Mouse (Mus musculus): ENCODE data around the gene Faf2. TPM values are rescaled to one million over a fixed set of nuclear protein-coding genes. Genes with fewer than 3 reads are reported as not detected.
"Not testable (repeated sequence)": the region's sequence is repeated elsewhere in the genome, so short reads cannot be mapped to it uniquely, and the experiment has no call there.

The Faf2 gene
- polyA plus RNA-seq, 3 experiments from 2014 or later, result 71.0 to 88.8 (median 87.8) TPM

DNA sequence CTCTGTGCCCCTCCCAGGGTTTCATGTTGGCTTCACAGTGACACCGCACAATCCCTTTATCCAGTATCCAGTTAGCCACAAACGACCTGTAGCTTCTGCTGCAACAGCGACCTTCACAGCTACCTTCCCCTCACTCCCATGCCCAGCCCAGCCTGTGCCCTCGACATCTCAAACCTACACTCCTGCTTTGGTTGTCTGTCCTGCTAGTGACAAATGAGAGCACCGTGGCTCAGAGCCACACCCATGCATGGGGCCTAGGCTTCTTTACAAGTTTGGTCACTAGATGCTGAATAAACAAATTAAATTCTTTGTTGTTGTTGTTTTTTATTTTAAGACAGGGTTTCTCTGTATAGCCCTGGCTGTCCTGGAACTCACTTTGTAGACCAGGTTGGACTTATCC, 14.4 kb upstream of the Faf2 start:
- ATAC-seq, result no peak

DNA sequence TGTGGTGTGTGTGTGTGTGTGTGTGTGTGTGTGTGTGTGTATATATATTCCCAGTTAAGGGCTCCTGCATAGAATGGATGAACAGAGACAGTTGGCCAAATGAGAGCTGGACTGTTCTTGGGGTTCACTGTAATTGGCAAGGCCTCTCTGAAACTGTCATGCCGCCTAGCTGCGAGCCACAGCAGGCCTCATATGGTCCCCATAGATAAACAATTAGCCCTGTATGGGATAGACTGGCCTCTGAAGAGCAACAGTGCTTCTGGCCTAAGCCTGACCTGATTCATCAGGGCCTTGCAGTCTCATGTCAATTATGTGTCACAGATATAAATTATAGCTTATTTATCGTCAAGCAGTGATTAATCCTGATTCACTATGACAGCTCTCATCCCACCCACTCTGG, 13.6 kb upstream of the Faf2 start:
- no peak for ATAC-seq

DNA sequence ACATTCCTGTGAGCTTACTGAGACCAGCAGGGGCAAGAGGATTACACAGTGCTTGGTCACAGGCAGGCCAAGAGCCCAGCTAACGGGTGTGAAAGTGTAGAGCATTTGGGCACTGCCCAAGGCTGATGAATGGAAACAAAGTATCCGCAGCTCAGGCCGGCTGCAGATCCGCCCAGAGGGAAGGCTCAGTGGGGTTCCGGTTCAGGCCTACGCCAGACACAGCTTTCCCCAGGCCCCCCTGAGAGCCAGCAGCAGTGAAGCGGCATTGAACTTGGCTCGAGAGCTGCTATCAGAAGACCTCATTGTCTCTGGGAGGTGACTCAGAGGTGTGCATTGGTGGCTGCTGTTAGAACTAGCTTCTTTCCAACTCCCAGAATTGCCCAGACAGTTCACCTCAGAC, 12.9 kb upstream of the Faf2 start:
- no peak for ATAC-seq

DNA sequence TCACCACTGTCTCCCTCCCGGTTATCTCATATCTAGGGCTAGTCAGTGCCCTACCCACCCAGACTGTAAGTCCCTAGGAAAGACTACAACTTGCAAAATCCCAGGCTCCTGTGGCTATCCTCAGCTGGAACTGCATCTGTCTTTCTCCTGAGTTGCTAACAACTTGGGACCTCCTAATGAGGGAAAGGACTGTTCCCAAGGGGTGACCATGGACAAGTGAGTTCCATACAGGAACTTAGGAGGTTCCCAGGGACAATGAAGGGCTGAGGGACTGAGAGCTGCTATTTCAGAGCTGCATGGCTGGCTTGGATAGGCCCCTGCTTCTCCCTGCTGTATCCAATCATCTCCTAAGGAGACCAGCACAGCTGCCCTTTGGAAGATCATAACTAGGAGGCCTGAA, 12.3 kb upstream of the Faf2 start:
- ATAC-seq, result no peak

DNA sequence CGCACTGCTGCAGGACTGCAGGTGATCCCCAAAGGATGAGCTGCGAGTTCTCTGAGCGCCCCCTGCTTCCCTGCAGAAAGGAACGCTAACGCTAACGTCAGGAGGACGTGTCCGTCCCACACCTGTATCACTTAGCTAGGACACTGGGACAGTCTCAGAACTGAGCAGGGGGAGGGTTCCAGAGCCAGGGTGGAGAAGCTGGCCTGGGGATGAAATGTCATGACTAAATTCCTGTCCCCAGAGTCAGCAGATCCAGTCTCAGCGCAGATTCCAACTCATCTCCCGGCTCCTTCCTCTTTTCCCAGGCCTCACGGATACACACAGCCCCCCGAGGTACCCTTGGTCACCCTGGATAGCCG, 11.0 kb upstream of the Faf2 start:
- no peak for ATAC-seq

DNA sequence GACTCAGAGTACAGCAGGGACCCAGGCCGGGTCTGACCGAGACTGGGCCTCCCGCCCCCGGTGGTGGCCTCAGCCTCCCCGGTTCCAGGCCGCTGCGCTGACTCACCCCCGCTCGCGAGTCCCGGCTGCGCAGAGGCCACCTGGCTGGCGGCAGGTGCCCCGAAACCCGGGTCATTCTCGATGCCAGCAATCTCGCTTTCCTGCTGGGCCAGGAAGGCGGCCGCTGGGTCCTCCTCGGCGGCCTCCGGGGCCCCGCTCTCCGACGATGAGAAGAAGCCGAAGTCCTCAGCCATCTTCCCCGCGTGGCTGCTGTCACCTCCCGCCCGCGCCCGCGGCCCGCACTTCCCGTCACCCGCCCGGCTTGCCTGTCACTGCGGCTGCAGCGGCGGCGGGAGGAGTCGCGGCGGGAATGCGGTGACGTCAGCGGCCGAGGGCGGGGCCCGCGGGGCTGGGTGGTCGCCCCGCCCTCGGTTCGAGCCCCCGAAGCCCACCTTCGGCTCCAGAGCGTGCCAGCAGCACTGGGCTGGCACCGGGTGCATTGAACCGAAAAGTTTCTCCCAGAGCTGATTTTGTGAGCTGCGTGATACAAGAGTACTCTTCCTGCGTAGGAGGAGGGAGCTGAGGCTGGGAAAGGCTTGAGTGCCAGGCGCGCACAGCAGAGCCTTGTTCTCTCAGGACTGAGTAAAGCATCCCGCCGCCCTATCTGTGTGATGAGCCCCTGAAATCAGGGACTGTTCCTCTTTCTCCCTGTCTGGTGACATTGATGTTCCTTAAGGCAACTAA, 10.4 kb upstream of the Faf2 start, which contains the start of gene Cltb:
TSS of gene Cltb (minus strand) at position 373 of the 783 bp plus-strand sequence.
- ATAC-seq, result peak; percentile 80

- not testable (repeated sequence) for ATAC-seq
Observed at GRCm38 (mm10) chr13:54613141-54613540, 8.4 kb upstream of the Faf2 start.

- no peak for ATAC-seq
Observed at GRCm38 (mm10) chr13:54616307-54616706, 5.3 kb upstream of the Faf2 start.

GRCm38 (mm10) chr13:54616998-54617397, 4.6 kb upstream of the Faf2 start:
- no peak for ATAC-seq

DNA sequence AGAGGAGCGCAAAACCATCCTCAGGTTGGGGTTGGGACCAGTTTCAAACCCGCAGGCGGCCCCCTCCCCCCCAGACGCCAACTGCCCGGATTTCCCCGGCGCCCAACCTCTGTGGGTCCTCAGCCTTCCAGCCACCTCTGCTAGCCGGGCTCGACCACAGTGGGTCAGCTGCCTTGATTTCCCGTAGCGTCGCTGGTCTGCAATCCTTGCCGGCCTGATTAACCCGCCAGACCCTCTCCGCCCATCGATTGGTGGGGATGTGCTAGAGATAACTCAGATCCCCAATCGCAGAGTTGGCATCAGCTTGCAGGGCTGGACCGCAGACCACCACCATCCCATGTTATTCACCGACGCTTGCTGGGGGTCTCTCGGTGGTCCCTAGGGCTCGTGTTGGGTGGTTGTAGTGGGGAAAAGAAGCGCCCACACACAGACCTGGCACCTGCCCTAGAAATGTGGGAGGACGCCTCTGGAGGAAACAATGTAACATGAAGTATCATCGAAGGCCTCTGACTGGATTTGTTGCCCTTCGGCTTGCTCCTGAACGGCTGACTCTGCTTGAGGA, 457 bp downstream of the Faf2 start:
- peak; percentile 42 for ATAC-seq

- ATAC-seq, result no peak
Observed at GRCm38 (mm10) chr13:54629128-54629527, 7.5 kb downstream of the Faf2 start.

DNA sequence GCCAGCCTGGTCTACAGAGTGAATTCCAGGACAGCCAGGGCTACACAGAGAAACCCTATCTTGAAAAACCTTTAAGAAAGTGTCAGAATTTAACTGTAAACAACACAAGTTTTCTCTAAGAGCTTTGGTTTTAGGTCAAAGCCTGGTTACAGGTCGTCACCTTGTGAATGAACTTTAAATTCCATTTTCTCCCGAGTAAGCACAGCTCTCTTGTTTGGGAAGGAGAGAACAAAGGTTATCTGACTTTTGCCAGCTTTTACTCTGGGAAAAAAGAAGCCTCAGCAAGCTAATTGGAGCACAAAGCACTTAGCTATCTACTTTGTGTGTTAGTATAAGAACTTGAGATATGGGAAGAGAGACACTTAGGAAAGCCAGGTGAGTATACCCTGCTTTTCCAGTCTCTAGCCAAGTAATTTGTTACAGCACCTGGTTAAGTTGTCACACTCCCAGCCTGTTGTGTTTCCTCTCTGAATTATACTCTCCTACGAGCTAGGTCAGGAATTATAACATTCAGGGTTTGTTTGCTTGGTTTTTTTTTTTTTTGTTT, 11.2 kb downstream of the Faf2 start:
- no peak for ATAC-seq

DNA sequence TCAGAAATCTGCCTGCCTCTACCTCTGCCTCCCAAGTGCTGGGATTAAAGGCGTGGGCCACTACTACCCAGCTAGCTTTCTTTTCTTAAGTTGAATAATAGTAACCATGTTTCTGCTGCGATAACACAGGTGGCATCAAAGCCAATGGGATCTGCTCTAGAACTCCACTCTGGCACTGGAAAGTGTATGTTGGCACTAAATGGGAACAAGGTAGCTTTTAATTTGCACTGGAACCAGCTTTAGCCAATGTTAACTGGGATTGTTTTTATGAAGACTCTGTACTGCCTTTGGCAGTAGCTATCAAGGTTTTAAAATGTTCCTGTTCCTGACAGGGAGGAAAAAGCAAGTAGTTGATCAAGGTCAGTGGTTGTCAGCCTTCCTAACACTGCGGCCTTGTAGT, 13.4 kb downstream of the Faf2 start:
- ATAC-seq, result no peak

GRCm38 (mm10) chr13:54650461-54650860, 28.9 kb downstream of the Faf2 start:
- no peak for ATAC-seq

DNA sequence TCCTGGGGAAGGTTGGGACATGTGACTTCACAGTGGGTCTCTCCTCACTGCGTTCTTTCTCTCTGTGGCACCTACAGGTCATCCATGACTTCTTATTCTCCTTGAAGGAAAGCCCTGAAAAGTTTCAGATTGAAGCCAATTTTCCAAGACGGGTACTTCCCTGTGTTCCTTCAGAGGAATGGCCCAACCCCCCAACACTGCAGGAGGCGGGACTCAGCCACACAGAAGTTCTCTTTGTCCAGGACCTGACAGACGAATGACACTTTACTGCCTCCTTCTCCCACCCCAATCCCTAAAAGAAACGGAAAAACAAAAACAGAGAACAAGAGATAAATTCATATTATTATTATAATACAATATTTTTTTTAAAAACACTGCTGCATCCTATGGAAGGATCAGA, 39.3 kb downstream of the Faf2 start:
- no peak for ATAC-seq

DNA sequence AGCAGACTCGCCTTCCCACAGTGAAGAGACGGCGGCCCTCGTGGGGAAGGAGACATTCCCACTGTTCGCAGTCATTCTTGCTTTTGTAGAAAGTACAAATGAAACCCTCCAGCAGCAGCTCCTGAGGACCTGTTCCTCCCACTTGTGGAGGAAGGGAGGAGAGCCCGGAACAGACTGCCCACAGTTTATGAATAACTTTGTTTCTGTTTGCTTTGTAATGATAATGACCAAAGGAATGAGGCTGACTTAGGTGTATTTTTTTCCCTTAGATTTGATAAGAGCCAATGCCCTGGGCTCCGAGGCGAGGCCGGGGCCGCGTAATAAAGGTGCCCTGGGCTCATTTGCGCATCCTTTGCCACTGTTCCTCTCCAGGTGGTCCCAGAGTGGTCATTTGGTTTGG, 39.8 kb downstream of the Faf2 start:
- no peak for ATAC-seq

DNA sequence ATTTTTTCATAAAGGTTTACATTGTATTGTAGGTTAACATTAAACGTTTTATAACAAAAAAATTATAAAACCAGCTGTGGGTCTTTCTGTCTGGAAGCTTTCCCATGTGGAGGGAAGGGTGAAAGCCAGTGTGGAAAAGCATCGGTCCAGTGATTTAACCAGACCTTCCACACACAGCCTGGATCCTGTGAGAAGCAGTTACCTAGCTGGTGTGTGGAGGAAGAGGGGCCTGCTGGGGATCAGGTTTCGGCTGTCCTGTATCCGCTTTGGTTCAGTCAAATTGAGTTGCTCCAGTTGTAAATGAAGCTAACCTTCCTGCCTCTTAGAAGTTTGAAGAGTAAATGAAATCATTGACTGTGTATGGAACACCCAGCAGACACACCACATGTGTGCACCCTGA, 42.4 kb downstream of the Faf2 start:
- no peak for ATAC-seq

DNA sequence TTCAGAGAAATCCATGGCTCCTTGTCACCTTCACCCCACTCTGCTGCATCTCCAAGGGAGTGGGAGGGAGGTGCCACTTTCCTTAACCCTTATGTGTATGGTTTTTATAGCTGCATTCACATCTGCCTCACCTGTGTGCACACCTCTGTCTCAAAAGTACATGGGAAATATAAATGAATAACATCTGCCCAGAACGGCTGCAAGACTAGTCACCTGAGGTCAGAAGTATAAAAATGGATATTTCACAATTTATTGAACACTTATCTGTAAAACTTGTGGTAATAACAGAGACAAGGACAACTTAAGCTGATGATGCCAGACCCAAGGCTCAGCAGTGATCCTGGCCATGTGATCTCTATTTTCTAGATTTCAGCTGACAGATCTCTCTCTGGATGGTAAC, 42.9 kb downstream of the Faf2 start:
- no peak for ATAC-seq

DNA sequence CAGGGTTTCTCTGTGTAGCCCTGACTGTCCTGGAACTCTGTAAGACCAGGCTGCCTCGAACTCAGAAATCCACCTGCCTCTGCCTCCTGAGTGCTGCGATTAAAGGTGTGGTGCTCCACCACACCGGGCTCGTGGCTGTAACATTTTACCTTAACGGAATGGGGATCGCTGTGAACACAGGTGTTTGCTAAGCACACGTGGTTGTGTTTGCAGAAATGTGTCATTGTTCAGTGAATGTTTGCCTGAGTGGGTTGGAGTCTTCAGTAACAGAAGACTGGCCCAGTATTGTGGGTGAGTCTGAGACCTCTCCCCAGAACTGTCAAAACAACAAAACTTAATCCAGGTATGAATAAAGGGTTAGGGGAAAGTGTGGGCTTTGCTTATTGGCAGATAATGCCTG, 43.5 kb downstream of the Faf2 start:
- no peak for ATAC-seq

- ATAC-seq, result no peak
Observed at GRCm38 (mm10) chr13:54670491-54670890, 48.9 kb downstream of the Faf2 start.

DNA sequence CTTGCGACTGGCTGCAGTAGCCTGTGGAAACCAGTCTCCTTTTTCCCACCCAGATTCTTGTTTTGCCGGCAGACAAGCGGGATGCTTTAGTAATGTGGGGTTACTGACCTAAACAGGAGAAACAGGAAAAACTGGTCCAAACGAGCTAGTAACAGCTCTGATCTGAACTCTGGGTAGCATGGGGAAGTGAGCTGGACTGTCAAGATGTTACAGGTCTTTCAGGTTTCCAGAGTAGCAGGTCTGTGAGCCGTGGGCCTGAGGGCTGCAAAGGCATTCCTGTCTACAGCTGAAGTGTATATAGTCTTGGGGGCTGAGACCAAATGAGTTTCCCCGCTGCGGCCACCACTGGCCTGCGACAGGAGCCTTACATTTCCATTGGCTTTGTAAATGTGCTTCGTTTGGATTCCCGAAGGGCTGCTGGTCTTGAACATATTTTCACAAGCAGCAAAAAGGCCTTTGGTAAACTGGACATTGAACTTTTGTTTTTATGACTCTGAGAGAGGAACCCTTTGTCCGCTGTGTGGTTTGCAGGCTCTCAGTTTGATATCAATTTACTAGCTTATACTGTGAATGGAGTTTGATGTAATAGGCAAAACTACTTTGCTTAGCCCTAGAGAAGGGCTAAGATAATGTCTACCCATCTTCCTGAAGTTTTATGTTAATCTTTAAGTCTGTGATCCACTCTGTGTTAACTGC, 54.5 kb downstream of the Faf2 start:
- no peak for ATAC-seq

- ATAC-seq, result no peak
Observed at GRCm38 (mm10) chr13:54678263-54678662, 56.7 kb downstream of the Faf2 start.

- no peak for ATAC-seq
Observed at GRCm38 (mm10) chr13:54680184-54680853, 58.7 kb downstream of the Faf2 start.

Measured in inflammation-experienced regulatory T-cells, adult 6 months (primary cell).